Mouse (Mus musculus): ENCODE results near the gene Fcgr1. TPM values are rescaled to one million over a fixed set of nuclear protein-coding genes. Genes with fewer than 3 reads are reported as not detected.
"Not testable (repeated sequence)": the region's sequence is repeated elsewhere in the genome, so short reads cannot be mapped to it uniquely, and the experiment has no call there.

Fcgr1 gene
- total RNA-seq, 2 experiments from 2014 or later = 0.10 to 0.30 TPM

DNA sequence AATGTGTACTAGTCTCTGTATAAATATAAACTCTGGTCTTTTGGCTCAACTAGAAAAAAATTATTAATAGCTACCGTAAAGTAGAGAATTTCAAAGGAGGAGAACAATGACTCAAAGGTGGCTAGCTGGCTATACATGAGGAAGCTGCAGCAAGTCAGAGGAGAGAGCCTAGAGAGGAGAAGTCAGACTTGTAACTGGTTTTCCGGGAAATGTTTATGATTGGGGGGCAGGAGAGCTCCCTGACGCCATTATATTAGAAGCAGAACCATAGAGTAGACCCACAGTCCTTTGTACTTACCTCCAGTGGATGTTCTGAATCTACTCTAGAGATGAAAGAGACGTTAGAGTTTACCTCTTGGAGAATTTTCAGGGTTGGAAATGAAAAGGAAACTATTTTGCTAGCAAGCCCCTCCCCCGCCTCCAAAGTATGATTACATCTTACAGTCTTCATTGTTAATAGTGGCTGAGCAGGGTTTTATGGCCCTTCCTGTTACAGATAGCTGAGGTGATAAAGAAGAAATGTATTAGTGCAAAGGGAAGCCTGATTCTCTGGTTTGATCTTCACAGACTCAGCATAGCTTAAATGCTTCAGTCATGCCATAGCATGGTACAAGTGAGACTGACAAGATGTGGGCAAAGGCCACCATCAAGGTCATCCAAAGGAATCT lies 37.7 kb downstream of the Fcgr1 start:
- intact Hi-C loops (cut with DNase I) = no loop called here
- DNase-seq = no peak

DNA sequence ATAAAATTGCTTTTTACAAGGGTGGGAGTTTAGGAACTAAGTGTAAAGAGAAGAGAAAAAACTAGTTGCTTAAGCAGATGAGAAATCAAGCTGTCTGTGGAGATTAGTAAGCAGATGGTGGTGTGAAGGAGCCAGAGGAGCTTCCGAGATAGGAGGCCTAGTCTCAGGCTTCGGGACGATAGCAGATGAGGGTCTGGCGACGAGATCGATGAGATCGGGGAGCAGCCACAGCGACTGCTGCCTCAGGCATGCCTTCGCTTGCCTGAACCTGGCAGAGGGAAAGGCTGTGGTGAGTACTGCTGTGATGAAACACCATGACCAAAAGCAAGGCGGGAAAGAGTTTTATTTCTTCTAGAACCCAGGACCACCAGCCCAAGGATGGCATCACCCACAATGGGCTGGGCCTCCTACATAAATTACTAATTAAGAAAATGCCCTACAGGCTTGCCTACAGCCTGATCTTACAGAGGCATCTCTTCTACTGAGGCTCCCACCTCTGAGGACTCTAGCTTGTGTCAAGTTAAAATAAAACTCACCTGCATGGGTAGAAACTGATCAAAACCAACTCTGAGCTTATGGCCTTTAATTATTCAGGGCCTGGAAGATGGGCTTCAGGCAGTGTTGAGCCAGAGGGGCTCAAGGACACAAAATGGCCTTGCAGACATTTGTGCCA lies 39.0 kb downstream of the Fcgr1 start:
- intact Hi-C loops (cut with DNase I) = no loop called here
- no peak for DNase-seq

DNA sequence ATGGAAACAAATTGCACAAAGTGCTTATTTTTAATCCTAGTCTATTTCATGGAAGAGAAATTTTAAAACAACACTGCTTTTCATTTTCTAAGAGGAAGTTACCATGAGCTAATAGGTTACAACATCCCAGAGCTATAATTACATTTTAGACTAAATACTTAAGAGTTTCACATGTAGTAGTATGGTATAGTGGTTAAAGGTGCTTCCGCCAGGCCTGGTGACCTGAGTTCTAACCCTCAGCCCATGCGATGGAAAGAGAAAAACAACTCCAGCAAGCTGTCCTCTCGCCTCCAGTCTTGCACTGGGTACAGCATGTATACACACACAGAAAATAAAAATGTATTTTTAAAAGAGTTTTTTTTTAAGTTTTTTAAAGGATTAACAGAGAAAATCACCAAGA lies 42.0 kb downstream of the Fcgr1 start:
- DNase-seq = no peak
- intact Hi-C loops (cut with DNase I) = no loop called here

DNA sequence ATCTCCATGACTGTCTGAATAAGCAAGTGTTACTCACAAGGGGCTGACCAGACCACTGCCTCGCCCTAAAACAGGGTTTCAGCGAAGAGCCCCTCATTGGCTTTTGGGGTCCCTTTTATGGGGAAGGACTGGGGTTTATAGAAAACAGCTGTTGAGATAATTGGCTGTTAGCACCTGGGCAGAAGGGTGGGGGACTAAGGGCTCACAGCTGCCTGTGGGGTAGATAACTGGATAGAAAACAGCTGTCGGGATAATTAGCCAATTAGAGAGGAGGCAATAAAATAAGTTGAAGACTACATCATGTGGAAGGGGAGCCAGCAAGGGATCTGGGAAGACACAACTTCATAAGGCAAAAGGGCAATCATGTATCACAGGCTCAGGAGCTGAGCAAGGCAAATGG lies 42.9 kb downstream of the Fcgr1 start:
- intact Hi-C loops (cut with DNase I) = no loop called here
- DNase-seq = no peak

DNA sequence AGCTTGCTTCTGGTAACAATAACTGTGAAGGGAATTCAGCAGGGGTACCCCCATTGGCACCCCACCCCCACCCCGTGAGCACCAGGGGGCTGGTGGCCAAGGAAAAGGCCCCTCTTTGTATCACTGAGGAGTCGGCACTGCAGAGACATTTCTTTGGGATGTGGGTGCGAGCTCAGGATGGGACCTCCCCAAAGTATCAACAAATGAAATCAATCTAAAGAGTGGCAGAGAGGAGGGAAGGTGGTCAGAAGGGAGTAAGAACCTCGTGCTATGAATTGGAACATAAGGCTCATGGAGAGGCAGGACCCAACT lies 44.8 kb downstream of the Fcgr1 start:
- intact Hi-C loops (cut with DNase I) = no loop called here
- DNase-seq = no peak

DNA sequence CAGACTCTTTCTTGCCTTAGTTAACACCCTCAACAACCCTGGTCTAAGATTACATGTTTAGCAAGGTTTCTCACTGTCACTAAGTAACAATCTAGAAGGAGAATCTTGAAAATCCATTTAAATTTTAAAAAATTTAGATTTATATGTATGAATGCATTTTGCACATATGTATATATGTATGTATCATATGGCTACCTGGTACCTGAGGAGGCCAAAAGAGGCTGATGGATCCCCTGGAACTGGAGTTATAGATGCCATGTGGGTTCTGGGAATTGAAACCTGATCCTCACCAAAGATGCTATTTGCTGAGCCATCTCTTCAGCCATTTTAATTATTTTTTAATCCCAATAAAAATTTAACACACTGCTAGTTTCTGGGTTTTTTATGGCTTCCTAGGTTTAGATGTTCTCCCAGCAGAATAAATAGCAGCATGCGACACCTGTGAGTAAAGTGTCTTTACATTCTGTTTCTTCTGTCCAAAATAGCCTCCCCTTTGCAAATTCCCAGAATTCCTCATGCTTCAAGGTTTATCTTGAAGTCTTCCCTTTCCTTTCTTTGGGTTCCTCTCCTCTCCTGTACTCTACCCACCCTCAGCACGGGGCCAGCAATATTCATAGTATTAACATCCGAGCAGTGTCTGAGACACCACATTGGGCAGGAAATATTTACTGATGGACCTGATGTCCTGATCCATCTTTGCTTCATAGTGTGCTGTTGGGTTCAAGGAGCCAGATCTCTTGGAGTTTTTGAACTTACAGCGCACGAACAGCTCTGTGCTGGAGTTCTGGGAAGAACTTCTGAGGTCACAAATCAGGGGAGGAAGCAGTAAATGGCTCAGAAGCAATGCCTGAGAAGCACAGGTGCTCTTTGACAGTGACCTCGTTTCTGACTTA lies 45.4 kb downstream of the Fcgr1 start:
- DNase-seq = no peak
- intact Hi-C loops (cut with DNase I) = no loop called here

DNA sequence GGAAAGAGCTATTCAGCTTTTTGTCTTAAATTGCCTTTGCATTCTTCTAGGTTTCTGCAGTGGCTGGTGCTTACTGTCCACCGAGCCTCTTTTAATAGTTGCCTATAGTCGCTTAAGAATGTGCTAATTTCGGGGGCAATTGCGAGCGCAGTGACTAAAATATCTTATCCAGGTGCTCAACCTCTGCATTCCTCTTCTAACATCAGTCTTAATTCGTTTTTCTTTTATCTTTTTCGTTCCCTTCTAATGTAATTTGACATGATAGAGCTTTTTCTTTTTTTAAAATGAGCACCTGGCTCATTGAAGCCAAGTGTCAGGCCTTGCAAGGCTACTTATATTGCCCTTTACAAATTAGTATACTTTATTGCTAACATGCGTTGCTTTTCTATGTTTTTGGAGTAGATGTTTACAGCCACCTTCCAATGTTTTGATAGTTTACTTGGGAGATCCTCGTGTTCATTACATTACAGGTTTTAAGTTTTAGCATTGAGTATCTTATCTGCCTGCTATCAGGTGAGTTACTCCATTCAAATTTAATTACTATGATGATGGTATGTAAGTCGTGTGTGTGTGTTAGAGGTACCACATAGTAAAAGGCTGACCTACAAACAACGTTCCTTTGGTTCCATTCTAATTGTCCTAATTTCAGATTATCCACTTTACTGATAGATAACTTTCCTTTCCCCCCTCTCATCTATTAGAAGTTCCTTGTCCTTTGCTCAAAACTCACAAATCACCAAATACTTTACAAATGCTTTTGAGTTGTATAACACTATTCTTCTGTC lies 46.2 kb downstream of the Fcgr1 start:
- no peak for DNase-seq
- intact Hi-C loops (cut with DNase I) = no loop called here

DNA sequence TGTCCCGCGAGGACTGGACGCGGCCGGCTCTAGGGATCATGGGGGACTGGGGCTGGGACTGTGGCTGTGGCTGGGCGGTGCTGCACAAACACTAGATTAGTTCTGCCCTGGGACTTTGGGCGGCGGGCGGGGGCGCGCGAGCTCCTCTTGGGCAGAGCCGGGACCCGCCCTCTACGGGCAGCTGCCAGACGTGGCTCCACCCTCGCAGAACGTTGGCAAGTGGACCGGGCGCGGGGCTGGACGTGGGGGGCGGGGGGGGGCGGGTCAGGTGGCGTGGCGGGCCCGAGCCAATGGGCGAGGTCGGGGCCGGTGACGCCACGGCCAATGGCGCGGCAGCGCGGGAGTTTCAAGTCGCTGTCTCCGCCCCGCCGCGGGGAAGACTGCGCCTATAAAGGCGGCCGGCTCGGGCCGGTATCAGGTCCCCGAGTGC lies 47.3 kb downstream of the Fcgr1 start, which contains the start of gene Hist2h3c1:
Gene Hist2h3c1 (plus strand): TSS at position 259 of the 430 bp plus-strand sequence.
- DNase-seq; intact Hi-C loops (cut with DNase I): not testable (repeated sequence)

DNA sequence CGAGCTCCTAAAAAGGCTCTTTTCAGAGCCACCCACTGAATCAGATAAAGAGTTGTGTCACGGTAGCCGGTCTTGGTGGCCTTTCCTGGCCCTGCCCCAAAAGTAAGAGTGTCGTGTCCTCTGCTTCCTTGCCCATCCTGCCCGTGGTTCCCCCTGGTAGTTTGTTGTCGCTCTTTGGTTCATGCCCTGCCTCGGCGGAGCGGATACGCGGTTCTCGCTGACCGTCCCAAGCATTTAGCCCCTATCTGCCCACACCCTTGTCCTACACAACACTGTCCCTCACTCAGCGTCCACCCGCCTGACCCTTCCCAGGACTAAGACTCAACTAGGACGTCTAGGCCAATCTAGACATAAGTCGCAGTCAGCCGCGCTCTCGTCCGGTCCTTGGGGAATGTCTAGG lies 47.8 kb downstream of the Fcgr1 start:
- DNase-seq; intact Hi-C loops (cut with DNase I): not testable (repeated sequence)

DNA sequence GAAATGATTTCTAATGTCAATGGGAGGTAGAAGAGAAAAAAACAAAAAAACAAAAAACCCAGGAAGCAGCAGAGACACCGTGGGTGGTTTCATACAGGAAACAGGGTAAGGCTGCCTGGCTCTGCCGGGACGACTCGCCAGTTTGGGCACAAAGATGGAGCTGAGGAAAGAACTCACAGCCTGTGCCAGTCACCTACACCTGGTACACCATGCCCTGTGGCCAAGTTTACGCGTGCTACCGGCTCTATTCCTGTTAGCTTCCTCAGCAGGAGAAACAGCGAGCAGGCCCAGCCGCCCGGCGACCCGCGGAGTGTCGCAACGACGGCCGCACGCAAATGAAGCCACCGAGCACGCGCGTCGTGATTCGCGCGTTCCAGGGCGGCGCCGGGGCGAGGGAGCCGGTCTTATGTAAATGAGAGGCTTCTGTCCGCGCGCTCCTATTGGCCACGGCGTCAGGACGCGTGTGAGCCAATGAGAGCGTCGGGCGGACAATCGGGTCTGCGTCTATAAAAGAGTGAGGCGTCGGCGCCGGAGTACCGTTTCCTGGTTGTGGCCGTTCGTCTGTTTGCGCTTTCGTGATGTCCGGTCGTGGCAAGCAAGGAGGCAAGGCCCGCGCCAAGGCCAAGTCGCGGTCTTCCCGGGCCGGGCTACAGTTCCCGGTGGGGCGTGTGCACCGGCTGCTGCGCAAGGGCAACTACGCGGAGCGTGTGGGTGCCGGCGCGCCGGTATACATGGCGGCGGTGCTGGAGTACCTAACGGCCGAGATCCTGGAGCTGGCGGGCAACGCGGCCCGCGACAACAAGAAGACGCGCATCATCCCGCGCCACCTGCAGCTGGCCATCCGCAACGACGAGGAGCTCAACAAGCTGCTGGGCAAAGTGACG lies 48.5 kb downstream of the Fcgr1 start, which contains the start of gene Hist2h2aa1:
Gene Hist2h2aa1 (plus strand): TSS at position 495 of the 884 bp plus-strand sequence.
- peak; percentile 78 to 87 for DNase-seq
- intact Hi-C loops (cut with DNase I) = not testable (repeated sequence)

DNA sequence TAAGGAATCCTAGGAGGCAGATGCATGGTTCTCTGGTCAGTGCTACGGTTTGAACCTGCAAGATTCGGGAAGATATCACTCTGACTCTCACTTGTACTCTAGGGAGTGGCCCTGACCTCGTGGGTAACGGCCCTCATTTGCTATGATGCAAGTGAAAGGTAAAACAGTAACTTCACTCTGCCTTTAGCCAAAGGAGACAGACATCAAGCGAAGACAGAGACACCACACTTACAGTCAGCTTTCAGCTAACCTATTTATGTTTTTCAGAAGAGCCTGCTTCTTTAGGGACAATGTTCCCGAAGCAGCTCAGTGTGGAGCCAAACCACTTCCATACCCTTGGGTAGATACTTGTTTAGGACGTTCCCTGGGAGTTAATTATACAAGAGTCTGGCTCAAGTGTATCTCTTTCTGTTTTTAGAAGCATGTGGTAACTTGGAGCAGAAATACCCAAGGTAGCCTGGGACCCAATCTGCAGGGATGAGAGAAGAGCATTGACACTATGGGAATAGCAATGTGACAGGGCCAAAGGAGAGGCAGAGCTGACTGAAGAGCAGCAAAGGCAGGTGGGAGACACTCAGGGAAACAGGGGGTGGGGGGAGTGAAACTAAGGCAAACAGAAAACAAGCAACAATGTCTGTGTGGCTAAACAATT lies 49.7 kb downstream of the Fcgr1 start:
- intact Hi-C loops (cut with DNase I) = no loop called here
- no peak for DNase-seq

DNA sequence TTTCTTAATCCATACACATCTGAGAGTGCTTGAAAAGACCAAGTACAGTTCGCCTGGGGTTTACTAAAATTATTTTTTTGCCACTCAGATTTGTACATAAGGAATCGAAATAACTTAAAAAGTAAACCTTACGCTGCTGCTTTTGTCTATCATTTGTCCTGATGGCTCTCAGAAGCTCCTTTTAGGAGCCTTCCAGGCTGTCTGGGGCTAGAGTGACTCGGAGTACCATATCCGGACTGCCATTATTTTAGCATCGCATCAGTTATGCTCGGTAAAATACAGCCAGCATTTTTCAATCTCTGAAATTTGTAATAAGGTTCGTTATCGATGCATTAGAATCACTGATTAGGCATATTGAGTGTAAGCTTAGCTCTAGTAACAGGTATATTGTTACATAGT lies 53.0 kb downstream of the Fcgr1 start:
- intact Hi-C loops (cut with DNase I) = no loop called here
- DNase-seq = no peak

DNA sequence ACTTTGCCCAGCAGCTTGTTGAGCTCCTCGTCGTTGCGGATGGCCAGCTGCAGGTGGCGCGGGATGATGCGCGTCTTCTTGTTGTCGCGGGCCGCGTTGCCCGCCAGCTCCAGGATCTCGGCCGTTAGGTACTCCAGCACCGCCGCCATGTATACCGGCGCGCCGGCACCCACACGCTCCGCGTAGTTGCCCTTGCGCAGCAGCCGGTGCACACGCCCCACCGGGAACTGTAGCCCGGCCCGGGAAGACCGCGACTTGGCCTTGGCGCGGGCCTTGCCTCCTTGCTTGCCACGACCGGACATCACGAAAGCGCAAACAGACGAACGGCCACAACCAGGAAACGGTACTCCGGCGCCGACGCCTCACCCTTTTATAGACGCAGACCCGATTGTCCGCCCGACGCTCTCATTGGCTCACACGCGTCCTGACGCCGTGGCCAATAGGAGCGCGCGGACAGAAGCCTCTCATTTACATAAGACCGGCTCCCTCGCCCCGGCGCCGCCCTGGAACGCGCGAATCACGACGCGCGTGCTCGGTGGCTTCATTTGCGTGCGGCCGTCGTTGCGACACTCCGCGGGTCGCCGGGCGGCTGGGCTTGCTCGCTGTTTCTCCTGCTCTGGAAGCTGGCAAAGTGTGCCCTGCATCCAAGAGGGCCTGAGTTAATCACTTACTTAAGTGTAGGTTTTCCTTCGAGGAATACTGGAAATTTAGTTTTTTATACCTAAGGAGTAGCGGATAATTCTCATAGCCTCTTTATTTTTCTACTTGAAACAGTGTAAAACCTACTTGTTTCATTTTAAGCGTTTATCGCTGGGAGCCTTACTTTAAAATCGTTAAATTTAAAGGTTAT lies 53.6 kb downstream of the Fcgr1 start, which contains the start of gene Hist2h2aa2:
Gene Hist2h2aa2 (minus strand): TSS at position 328 of the 850 bp plus-strand sequence.
- intact Hi-C loops (cut with DNase I) = not testable (repeated sequence)

DNA sequence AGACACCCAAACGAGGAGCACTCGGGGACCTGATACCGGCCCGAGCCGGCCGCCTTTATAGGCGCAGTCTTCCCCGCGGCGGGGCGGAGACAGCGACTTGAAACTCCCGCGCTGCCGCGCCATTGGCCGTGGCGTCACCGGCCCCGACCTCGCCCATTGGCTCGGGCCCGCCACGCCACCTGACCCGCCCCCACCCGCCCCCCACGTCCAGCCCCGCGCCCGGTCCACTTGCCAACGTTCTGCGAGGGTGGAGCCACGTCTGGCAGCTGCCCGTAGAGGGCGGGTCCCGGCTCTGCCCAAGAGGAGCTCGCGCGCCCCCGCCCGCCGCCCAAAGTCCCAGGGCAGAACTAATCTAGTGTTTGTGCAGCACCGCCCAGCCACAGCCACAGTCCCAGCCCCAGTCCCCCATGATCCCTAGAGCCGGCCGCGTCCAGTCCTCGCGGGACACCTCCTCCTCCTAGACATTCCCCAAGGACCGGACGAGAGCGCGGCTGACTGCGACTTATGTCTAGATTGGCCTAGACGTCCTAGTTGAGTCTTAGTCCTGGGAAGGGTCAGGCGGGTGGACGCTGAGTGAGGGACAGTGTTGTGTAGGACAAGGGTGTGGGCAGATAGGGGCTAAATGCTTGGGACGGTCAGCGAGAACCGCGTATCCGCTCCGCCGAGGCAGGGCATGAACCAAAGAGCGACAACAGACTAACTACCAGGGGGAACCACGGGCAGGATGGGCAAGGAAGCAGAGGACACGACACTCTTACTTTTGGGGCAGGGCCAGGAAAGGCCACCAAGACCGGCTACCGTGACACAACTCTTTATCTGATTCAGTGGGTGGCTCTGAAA lies 54.6 kb downstream of the Fcgr1 start, which contains the start of gene Hist2h3c2:
Gene Hist2h3c2 (minus strand): TSS at position 174 of the 840 bp plus-strand sequence.
- intact Hi-C loops (cut with DNase I) = not testable (repeated sequence)
- DNase-seq = peak in 1 of 2 experiments; percentile 49

More for the DNA sequence above, 53.6 kb downstream of the Fcgr1 start, which contains the start of gene Hist2h2aa2:
- DNase-seq = peak; percentile 93 to 98

DNA sequence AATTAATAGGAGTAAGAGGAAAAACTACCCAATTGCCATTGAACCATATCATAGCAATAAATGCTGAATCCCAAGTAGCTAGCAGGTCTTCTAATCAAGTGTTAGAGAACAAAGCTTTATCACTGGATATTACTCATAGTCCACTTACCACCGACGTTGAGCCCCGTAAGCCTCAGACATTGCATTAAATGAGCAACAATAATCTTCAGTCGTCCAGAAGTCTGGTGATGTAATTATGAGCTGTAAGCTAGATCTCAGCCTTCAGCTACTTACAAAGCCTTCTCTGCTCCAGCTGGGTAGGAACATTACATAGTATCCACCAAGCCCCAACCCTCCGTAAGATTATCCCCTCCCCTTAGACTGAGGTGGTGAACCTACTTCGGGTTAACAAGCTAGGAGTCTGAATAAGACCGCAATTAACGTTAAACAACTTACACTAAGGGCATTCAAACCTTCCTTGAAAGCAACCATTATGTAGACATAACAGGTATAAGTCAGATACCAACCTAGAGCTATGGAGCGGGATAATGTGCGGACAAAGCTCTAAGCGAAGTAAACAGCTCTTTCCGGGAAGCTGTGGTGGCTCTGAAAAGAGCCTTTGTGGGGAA lies 55.8 kb downstream of the Fcgr1 start:
- intact Hi-C loops (cut with DNase I) = no loop called here

DNA sequence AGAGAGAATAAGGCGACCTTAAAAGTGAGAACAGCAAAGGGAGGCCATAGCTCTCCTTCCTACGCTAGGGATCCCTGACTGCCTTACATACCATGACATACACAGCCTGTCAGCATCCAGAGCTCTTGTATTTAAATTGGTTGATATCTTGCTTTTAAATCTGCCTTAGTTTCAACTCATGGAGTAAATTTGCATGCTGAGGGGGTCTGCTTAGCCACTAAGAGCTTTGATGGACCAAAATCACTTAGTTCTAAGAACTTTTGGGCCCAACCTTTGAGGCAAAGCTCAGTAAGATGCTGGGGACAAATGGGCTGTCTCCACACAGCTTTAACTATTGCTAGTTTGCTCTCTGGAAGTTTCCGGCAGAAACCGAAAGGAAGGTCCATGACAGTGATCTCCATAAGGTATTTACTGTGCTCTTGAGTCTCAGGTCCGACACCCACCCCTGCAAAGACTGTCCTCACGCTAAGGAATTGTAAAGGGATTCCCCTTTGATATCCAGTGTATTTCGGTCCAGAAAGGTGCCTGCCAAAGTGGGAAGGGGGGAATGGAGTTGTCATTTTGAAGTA lies 56.4 kb downstream of the Fcgr1 start:
- intact Hi-C loops (cut with DNase I) = no loop called here
- no peak for DNase-seq

More for the DNA sequence above, 55.8 kb downstream of the Fcgr1 start:
- no peak for DNase-seq

Measured in gastrocnemius, postnatal 36 days (tissue).